Mouse (Mus musculus) frontal cortex, postnatal 10 days (tissue): ENCODE results near the gene Sp2.
A peak's percentile ranks its signal among the peaks of the same experiment; 100 is the strongest.

Source experiments
- DNase-seq, 2 experiments: peaks; one replicate each; pipeline ENCODE4 v3.0.0; 2022; ENCODE audit warnings: low spot score in 2 of 2, mixed read lengths in 1 of 2

Gene Sp2

DNA sequence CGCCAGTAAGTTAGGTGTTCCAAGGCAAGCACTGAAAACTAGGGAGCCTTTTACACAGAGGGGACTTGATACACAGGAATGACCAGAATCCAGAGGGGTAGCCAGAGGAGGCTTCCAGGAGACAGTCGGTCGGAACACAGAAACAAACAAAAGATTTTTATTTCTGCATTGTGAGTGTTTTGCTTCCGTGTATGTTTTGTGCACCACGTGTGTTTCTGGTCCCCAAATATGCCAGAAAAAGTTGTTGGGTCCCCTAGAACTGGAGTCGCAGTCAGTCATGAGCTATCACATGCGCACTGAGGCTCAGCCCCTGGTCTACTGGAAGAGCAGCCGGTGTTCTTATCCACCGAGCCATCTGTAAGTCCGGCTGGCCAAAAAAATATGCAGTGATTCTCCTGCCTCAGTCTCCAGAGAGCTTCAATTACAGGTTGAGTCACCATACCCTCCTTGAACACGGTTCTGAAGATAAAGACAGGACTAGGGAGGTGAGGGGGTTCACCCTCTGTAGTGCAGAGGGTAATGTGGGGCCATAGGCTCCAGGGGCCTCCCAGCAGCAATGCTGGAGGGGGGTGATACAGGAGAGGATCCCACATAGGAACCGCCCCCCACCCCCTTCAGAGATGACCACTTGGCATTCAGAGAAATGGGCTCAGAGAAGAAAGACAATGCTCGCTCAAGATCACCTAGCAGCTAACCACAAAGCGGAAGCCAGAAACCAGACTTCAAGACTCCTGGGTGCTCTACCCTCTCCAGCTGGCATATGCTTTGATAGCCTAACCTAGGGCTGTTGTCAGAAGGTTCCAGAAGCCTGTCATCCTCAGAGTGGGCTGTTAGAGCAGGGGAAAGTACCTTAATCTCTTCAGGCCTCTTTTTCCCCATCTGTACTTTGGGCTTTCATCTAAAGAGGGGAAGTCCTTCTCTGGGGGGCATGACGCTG lies 13.3 kb upstream of the Sp2 start:
- DNase-seq, result no peak

DNA sequence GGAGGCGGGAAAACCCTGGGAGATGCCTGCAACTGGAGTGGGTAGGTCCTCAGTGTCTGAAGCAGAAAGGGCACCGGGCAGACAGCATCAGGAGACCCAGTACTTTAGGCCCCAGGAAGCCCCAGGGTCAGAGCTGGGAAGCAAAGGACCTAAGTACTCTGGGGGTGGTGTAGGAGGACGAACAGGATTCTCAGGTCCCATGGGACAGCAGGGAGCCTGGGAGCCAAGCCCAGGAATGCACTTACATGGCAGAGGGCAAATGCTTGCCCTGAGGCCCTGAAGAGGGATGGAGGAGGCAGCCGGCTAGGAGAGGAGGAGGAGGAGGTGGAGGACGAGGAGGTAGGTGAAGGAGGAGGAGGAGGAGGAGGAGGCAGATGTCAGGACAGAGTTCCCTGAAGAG lies 12.3 kb upstream of the Sp2 start:
- no peak for DNase-seq

DNA sequence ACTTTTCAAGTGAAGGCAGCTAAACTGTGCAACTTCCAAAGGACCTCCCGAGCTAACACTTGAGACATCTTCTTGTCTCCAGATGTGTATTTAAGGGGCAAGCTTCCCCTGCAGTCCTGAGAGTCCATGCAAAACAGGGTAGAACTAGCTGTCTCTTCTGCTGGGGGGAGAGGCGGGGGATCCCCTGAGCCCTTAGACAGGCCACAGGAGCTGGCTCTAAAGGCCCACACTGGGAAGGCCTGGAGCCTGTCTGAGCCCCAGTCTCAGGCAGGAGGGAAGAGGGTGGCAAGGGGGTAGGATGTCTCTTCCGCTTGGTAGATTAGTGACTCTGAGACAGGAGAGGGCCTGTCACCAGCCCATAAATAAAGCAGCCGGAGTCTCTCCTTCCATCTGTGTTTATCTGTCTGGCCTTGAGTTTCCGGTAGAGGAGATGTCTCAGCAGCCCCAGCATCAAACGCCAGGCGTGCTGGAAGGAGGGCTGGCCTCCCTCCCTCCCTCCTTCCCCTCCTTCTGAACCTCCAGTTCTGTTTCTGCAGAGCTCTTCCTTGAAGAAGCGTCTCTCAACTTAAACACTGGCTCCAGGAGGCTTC lies 10.1 kb upstream of the Sp2 start:
- no peak for DNase-seq

DNA sequence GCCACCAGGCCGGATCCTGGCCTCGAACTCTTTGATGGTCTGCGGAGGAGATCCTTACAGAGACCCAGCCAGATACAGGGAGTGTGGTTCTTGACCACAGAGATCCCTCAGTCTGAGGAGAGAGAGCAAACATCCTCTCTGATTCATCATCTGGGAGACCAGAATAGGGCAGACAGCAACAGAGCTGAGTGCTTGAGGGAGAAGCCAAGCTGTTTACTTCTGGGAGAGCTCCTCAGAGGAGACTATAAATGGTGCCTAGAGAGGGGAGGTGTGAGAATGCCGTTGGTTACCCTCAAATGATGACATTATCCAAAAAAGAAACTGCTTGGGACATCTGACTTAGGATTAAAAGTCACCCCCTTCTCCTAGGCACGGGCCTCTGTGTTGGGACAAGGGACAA lies 8.7 kb upstream of the Sp2 start:
- no peak for DNase-seq

DNA sequence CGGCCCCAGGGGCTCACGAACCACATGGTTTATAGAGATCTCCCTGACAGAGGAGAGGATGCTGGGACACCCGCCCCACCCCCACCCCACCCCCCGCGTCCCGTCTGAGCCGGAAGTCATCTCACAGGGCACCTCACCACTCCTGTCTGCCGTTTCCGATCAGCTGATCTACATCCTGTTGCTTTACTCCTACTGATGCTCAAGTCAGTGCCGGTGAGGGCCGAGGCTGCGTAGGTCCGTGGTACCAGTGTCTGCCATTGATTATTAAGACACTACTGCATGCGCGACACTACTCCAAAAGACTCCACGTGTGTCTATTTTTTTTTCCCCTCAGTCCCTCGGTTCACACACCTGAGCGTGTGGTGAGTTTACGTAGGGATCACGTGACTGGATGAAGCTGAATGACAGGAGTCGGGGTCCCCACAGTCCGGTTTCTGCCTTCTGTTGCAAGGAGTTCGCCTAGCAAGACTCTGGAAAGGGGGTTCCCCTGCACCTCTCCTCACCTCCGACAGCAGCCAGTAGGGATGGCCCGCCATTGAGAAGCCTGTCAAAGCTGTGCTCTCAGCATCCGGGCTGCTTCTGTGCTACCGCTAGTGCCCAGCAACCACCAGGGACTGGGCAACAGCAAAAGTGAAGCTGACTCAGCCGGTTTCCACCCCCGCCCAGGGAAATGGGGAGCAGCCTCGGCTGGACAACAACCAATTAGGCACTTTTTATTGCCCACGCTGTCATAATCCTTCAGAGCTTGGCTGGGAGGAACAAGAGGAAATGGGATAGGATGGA lies 5.3 kb upstream of the Sp2 start:
- DNase-seq, result no peak

DNA sequence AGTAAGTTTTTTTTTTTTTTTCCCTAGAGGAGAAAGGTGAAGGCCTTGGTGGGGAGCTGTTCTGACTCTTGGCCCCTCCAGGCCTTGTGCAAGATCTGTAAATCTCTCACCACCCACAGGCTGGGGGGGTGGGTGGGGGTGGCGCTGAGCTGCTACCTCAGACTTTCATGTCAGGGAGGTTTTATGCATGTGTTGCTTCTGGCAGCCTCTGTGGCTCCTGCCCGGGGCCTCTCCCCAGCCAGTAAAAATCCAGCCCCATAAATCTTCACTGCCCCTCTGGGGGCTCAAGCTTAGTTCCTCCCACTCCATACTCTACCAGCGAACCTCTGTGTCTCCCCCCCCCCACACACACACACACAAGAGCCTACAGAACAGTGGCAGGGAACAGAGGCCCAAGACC lies 3.7 kb upstream of the Sp2 start:
- no peak for DNase-seq

DNA sequence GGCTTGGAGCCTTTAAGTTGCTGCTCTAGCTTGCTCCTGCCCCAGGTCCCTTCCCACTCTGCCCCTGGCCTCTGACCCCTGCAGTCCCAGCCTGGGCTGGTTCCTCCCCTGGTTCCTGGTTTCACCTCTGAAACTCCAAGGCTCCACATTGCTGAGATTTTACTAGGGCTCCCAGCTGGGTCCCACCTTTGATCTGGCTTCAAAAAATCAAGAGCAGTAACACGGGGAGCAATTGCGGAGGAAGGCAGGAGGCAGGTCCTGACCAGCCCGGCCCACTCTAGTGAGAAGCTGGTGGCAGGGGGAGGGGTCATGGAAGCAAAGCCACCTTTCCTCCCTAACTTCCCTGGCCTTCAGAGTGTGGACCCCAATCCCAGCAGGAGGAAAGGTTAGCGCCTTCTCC lies 2.1 kb upstream of the Sp2 start:
- DNase-seq, result no peak

DNA sequence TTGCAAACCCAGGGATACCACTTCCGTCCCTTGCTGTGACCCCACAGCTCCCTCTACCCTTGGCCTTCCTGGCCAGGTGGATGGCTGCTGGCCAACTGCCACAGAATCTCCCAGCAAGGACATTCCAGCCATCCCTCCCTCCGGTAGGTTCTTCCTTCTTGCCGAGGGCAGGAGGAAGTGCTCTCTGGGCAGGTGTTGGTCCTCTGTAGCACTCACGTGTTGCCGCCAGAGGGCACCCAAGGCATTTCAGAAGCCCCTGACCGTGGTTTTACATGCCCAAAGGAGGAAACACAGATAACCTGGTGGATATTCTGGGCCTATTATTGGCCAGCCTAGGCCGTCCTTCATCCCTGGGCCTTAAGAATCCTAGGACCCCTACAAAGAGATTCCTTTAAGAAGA lies 404 bp downstream of the Sp2 start:
- peak; percentile 56 to 79 for DNase-seq

DNA sequence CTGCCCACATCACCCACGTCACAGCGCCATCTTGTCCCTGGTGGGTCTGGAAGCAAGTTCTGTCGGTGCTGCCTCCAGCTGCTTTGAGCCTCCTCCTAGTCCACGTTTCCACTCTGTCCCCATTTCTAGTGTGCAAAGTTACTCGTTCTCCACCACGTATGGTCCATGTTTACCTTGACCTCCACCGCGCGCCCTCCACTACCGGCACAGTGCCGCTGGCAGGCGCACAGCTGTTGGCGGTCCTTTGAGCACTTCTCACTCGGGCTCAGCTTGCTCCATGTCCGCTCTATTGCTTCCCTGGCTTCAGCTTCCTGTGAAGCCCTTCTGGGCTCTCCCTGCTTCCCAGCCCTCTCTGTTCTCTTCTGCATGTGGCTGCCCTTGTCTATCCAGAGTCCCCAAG lies 1.3 kb downstream of the Sp2 start:
- DNase-seq, result no peak

DNA sequence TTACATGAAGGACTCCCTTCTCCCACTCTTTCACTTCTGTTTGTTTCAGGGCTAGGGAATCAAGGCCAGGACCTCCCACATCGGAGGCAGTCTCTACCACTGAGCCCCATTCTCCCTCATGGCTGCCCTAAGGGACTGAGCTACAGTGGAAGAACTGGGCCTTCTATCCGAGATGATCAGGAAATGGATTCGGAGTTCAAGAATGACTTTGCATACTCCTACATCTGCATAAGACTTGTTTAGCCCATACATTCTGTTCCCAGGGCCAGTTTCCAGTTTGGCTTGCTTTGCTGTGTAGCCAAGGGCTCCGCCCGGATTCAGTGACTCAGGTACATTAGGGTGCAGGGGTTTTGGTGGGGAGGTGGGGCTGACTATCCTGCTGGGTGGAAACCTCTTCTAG lies 2.7 kb downstream of the Sp2 start:
- DNase-seq, result no peak

DNA sequence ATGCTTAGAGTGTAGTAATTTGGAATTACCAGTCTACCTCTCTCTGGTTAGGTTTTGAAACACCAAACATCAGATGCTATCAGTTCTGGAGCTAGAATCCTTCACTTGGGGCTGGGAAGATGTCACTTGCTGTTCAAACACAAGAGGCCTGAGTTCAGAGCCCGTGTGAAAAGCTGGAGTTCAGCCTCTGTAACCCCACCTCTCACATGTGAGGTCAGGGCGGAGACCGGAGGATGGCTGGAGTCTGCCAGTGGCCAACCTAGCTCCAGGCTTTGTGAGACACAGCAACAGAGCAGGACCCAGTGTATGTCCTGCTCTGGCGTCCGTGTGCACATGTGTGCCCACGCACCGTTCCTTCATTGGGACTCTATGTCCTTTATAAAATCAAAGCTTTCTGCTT lies 3.4 kb downstream of the Sp2 start:
- DNase-seq, result no peak

DNA sequence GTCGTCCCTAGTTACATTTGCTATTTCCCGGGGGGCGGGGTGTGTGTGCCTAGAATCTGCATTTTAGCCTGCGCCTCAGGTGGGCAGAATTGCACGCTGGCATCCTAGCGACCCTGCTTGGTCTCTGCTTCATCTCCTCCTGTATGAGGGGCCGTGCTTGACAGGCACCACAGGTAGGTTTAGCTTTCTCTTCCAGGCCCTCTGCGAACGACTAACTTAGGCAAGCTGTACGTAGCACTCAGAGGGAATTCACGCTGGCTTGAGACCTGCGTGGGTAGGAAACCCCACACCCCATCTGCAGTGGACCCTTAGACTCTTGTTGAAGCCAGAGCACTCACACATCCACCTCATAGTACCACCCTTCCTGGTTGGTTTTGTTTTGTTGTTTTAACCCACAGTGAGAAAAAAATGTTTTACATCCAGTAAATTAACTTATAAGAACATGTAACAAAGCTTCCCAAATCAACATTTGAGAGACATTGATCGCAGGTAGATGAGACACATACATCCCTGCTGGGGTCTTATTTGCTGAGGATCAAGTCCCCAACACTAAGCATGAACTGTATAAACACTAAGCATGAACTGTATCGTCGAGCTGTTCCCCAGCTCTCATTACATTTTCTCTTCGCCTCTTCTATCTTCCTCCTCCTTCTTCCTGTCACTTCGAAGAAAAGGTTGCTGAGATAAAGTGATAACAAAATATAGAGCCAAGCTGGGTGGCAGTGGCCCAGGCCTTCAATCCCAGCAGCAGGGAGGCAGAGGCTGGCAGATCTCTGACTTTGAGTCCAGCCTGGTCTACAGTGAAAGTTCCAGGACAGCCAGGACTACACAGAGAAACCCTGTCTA lies 4.1 kb downstream of the Sp2 start:
- no peak for DNase-seq

DNA sequence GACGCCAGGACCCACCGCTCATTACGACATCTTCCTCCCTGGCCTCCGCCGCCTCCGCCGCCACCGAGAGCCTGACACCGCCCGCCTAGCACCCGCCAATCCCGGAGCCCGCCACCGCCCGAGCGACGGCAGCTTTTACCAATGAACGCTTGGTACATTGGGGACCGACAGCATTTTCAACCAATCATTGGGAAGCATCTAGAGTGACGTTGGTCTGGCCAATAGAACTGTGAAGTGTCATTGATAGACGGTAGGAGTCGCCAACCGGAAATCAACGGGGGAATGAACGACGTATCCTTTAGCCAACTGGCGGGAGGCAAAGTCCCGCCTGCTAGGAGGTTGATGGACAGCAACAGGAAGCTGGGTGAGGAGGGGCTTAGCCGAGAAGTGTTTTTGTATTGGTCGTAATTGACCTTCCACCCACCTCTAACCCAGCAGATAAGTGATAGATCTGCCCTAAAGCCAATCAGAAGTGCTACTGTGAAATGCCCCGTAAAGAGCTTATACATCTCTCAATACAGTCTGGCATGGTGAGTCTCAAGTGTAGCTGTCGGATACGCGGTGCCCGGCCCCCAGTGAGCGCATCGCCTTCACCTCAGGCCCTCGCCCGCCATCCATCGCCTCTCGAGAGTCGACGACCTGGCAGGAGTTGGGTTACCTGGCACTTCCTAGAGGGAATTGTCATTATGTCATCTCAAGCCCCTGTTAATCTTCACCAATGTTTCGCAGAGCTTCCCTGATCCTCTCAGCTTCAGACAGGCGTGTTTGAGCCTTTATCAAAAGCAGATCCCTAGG lies 5.0 kb downstream of the Sp2 start:
- peak; percentile 100 for DNase-seq

DNA sequence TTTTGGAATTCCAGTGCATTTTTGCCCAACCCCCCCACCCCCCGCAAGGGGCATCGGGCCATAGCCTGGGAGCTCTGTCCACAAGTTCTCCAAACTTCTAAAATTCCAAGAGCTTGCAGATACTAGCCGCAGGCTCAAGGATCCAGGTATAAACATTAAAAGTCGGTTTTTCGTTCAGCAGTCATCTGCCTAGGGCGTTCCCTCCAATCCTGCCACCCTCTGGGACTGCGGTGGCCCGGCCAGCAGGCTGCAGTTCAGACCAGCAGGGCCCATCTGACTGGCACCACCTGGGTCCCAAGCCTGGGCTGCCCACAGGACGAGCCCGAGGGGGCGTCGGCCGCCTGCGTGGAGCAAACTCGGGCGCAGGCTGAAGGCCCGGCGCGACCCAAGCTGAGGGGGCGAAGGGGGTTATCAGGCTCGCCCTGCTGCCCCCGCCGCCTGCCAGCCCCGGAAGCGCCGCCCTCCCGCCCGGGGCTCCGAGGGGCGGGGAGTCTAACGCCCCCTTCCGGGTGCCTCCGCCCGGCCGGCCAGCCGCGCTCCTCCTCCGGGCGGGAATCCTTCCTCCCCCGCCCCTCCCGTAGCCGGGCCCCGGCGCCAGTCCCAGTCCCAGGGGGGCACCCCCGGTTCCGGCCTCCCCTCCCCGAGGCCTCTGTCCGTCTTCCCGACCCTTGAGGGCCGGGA lies 5.7 kb downstream of the Sp2 start:
- peak in 1 of 2 experiments; percentile 85 for DNase-seq

DNA sequence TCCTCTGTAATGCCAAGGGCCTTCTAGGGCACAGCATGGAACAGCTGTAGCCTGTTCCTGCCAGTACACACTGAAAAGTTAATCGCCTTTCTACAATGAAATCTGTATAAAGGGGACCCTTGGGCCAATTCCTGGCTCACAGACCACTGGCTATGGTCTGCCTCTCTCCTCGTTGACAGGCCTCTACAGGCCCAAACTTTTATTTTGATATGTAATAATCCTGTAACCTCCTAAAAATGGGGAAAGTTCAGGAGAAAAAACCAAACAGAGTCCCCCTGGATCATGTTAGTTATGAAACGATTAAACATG lies 6.4 kb downstream of the Sp2 start:
- no peak for DNase-seq

DNA sequence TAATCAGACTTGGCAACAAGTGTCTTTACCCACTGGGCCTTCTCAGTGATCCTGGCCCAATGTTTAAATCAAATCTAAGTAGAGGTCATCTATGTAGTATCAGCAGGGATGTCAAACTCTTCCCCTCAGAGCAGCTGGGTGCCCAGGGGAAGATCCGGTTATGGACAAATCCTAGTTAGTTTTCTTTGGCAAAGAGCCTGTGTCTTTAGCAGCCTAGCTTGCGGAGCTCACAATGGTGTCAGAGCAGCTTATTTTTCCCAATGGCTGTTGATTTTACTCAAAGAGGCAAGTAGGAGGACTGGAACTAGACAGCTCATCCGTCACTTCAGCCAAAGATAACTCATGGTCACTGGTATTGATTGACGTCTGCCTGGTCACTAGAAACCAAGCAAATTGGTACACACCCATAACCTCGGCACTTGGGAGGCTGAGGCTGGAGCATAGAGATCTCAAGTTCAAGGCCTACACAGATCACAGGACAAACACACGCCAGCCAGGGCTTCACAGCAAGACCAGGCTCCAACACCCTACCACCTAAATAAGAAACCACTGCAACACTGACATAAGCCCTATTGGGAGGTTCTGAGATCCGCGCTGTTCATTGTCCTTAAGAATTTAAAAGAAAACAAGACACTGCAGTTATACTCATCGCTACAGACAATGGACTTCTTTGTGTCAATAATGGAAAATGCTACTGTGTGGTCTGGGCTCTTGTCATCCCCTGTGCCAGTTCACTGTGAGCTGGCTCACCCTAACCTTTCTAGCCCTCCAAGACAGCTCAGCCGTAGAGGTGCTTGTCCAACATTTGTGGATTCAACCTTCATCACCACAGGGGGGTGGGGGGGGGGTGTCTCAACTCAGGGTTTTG lies 7.0 kb downstream of the Sp2 start:
- no peak for DNase-seq

DNA sequence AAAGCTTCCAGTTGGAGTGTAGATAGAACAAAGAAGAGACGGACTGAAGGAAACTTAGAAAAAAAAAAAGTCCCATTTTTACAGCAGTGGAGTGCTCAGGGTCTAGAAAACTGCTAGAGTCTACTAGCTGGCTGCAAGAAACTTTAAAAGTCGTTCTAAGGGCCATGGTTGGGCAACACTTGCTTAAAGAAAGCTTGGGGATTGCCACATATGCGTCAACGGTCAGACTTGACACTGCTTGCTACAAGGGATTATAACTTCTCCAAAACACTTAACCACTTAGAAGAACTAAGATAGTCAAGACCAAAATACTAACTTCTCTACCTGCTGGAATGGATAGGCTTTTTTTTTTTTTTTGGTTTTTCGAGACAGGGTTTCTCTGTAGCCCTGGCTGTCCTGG lies 7.9 kb downstream of the Sp2 start:
- DNase-seq, result no peak

DNA sequence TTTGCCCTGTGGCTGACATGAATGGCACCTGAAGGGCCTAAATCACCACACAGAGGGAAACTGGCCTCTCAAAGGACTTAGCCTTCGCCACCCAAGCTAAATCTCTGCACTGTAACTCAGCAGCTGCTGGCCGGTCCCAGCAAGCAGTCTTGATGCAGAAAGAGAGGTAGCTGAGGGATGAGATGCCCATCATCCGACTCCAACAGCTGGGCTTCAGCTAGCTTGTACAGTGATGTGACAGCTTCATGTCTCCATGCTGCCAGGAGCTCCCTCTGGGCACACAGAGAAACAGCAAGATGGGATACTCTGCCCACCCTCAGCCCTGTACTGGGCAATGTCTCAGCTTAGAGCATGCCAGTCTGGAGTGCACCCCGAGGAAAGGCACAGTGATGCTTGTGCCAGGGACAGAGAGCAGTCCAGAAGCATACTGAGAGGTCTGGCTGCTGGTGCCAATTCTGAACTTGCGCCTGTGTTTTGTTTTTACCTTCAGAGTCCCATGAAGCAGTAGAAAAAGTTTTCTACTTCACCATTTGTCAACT lies 9.3 kb downstream of the Sp2 start:
- DNase-seq, result no peak

DNA sequence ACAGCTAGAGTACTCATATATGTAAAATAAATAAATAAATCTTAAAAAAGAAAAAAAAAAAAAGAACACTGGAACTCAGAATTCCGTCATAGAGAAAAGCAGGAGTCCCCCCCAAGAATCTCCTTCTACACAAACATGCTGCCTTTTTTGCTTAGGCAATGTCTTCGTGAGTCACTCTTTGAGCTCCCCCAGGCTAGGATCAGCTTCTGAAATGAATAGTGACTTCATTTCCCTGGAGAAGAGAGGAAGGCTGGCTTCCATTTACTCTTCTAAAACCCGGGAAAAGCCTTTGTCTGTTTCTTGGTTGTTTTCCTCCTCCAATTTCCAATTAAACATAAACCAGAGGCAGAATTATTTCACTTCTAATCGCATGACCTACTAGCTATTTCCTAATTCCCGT lies 9.9 kb downstream of the Sp2 start:
- no peak for DNase-seq
